Mouse (Mus musculus): ENCODE results near the gene Ank.

DNA sequence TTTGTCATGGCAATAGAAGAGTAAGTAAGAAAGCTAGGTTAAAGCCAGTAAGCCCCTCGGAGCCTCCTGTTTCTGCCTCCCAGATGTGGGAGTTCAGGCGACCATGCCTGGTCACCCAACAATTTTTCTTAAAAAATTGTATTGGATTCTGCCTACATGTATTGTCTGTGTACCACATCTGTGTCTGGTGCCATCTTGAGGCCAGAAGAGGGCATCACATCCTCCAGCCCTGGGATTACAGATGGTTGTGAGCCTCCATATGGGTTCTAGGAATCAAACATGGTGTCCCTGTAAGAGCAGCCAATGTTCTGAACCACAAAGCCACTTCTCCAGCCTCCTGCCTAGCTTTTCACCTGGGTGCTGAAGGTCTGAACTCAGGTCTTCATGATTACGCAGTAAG is 176.4 kb downstream of the Ank start:
- TF ChIP-seq GATA1 (IDR thresholded peaks at IDR 0.05; ENCODE audit: low read length) = no peak
- no peak for TF ChIP-seq TAL1 (IDR thresholded peaks at IDR 0.05; ENCODE audit: low read length)

All from erythroblast, embryonic 14.5 days (primary cell).